Mouse (Mus musculus) MEL (cell line): ENCODE results near the gene Hexim2.

ENCODE experiments used
- CTCF ChIP-seq, 3 experiments: IDR thresholded peaks in 2 of 3; conservative IDR thresholded peaks in 1 of 3; 2 replicates each; pipeline ENCODE4 v1.5.1; 2011 to 2012; ENCODE audit warnings: low read length in 3 of 3, low read depth in 2 of 3, mild to moderate bottlenecking in 2 of 3, improper control_type of control experiment in 1 of 3, inconsistent platforms in 1 of 3, mixed read lengths in 1 of 3, moderate library complexity in 1 of 3; ENCODE audit not compliant: control insufficient read depth in 1 of 3, insufficient read depth in 1 of 3, poor library complexity in 1 of 3, severe bottlenecking in 1 of 3
- E2F4 ChIP-seq: IDR thresholded peaks from 2 replicates; pipeline ENCODE4 v1.6.1; 2011; ENCODE audit warnings: low read depth, low read length, improper control_type of control experiment, borderline replicate concordance
- ETS1 ChIP-seq: IDR thresholded peaks from 2 replicates; pipeline ENCODE4 v1.6.1; 2012; ENCODE audit warnings: low read depth, mild to moderate bottlenecking, inconsistent platforms, low read length, improper control_type of control experiment, moderate library complexity
- GATA1 ChIP-seq: IDR thresholded peaks from 2 replicates; pipeline ENCODE4 v1.6.1; 2011; ENCODE audit warnings: low read depth, low read length, improper control_type of control experiment
- MAZ ChIP-seq: IDR thresholded peaks from 2 replicates; pipeline ENCODE4 v1.6.1; 2012; ENCODE audit warnings: low read depth, mild to moderate bottlenecking, inconsistent platforms, low read length, improper control_type of control experiment
- MEF2A ChIP-seq: IDR thresholded peaks from 2 replicates; pipeline ENCODE4 v1.6.1; 2014; ENCODE audit warnings: low read depth, mild to moderate bottlenecking, inconsistent platforms, low read length, improper control_type of control experiment; ENCODE audit not compliant: poor library complexity, insufficient replicate concordance, severe bottlenecking; ENCODE audit errors: extremely low read depth
- POLR2A ChIP-seq, 2 experiments: IDR thresholded peaks; 2 replicates each; pipeline ENCODE4 v1.6.1; 2011 to 2012; ENCODE audit warnings: low read length in 2 of 2, mild to moderate bottlenecking in 2 of 2, control low read depth in 1 of 2, improper control_type of control experiment in 1 of 2, low read depth in 1 of 2, moderate library complexity in 1 of 2; ENCODE audit not compliant: control insufficient read depth in 1 of 2, insufficient read depth in 1 of 2, poor library complexity in 1 of 2
- POLR2AphosphoS2 ChIP-seq: IDR thresholded peaks from 2 replicates; pipeline ENCODE4 v1.6.1; 2011; ENCODE audit warnings: low read length, improper control_type of control experiment
- RAD21 ChIP-seq: IDR thresholded peaks from 2 replicates; pipeline ENCODE4 v1.6.1; 2011; ENCODE audit warnings: mild to moderate bottlenecking, low read depth, low read length, improper control_type of control experiment
- SMC3 ChIP-seq: IDR thresholded peaks from 2 replicates; pipeline ENCODE4 v1.6.1; 2011; ENCODE audit warnings: low read depth, low read length, improper control_type of control experiment
- TBP ChIP-seq: IDR thresholded peaks from 2 replicates; pipeline ENCODE4 v1.8.0; 2011; ENCODE audit warnings: low read depth, low read length, improper control_type of control experiment
- ZNF384 ChIP-seq: IDR thresholded peaks from 2 replicates; pipeline ENCODE4 v1.6.1; 2012; ENCODE audit warnings: low read depth, mild to moderate bottlenecking, inconsistent platforms, low read length, improper control_type of control experiment

- no peak for TF ChIP-seq CTCF (IDR thresholded peaks at IDR 0.05 in 2 of 3, conservative IDR thresholded peaks at IDR 0.05 in 1 of 3; ENCODE audit: control insufficient read depth in 1 of 3, insufficient read depth in 1 of 3, low read depth in 2 of 3, low read length in 3 of 3, poor library complexity in 1 of 3, severe bottlenecking in 1 of 3)
- no peak for TF ChIP-seq ZNF384
- TF ChIP-seq GATA1: no peak
- TF ChIP-seq MAZ: no peak
- no peak for TF ChIP-seq POLR2AphosphoS2
- TF ChIP-seq TBP: no peak
- no peak for TF ChIP-seq E2F4
- TF ChIP-seq POLR2A (IDR thresholded peaks at IDR 0.05; ENCODE audit: control insufficient read depth in 1 of 2, insufficient read depth in 1 of 2, low read depth in 1 of 2, low read length in 2 of 2, poor library complexity in 1 of 2): no peak
- no peak for TF ChIP-seq MEF2A
- TF ChIP-seq ETS1: no peak
- TF ChIP-seq RAD21: no peak
- TF ChIP-seq SMC3: no peak
These were observed 37.0 kb upstream of the Hexim2 start for GRCm38 (mm10) chr11:103095107-103095670.
